Mouse (Mus musculus) liver, embryonic 14.5 days (tissue): ENCODE results near the gene Tarbp2. TPM values are rescaled to one million over a fixed set of nuclear protein-coding genes. Genes with fewer than 3 reads are reported as not detected.
A peak's percentile ranks its signal among the peaks of the same experiment; 100 is the strongest.

ENCODE experiments used
- ATAC-seq: fragments of 200-750 bp; cut with Nextera tagmentation; 2 replicates; pipeline ENCODE4 v1.8.0; 2017; ENCODE audit warnings: moderate number of reproducible peaks, mild to moderate bottlenecking, moderate library complexity; ENCODE audit not compliant: insufficient read depth
- DNase-seq, 3 experiments: peaks; one replicate each; pipeline ENCODE4 v3.0.0-alpha.2; 2012 to 2013; ENCODE audit warnings: low read depth in 3 of 3, low spot score in 3 of 3
- H3K27ac ChIP-seq: fragments of 300-500 bp; sonication (generic); 2 replicates; pipeline ENCODE4 v1.5.1; 2014; ENCODE audit warnings: moderate library complexity, mild to moderate bottlenecking, control low read depth, inconsistent platforms
- H3K27me3 ChIP-seq: fragments of 300-500 bp; sonication (generic); 2 replicates; pipeline ENCODE4 v1.6.1; 2014; ENCODE audit warnings: mild to moderate bottlenecking, low read length, moderate library complexity; ENCODE audit not compliant: control insufficient read depth, insufficient read depth
- H3K36me3 ChIP-seq: fragments of 300-500 bp; sonication (generic); replicated peaks from 2 replicates; pipeline ENCODE4 v1.6.1; 2014; ENCODE audit warnings: low read depth; ENCODE audit not compliant: control insufficient read depth, insufficient read depth
- H3K4me1 ChIP-seq, 2 experiments: fragments of 200-500 bp in 1 of 2; fragments of 300-500 bp in 1 of 2; sonication (generic) in 1 of 2; replicated peaks; 2 replicates each; pipeline ENCODE4 v1.6.1; 2012 to 2014; ENCODE audit warnings: antibody characterized with exemption in 1 of 2, inconsistent platforms in 1 of 2, low read length in 1 of 2; ENCODE audit not compliant: control insufficient read depth in 2 of 2, insufficient read depth in 2 of 2
- H3K4me2 ChIP-seq: fragments of 300-500 bp; sonication (generic); 2 replicates; pipeline ENCODE4 v1.6.1; 2014; ENCODE audit warnings: low read depth, mild to moderate bottlenecking, control low read depth, moderate library complexity
- H3K4me3 ChIP-seq, 2 experiments: fragments of 200-500 bp in 1 of 2; fragments of 300-500 bp in 1 of 2; sonication (generic) in 1 of 2; 2 replicates each; pipeline ENCODE4 v1.5.1; 2012 to 2014; ENCODE audit warnings: low read depth in 2 of 2, low read length in 2 of 2, mild to moderate bottlenecking in 2 of 2, control low read depth in 1 of 2, inconsistent platforms in 1 of 2, moderate library complexity in 1 of 2; ENCODE audit not compliant: insufficient read depth in 1 of 2
- H3K9ac ChIP-seq: fragments of 300-500 bp; sonication (generic); replicated peaks from 2 replicates; pipeline ENCODE4 v1.6.1; 2014; ENCODE audit warnings: mild to moderate bottlenecking, control low read depth, moderate library complexity
- H3K9me3 ChIP-seq: fragments of 300-500 bp; sonication (generic); 2 replicates; pipeline ENCODE4 v1.6.1; 2016; ENCODE audit warnings: low read length, mixed read lengths; ENCODE audit not compliant: control insufficient read depth
- CTCF ChIP-seq: IDR thresholded peaks from 2 replicates; pipeline ENCODE4 v1.5.1; 2016; ENCODE audit warnings: antibody characterized with exemption, low read depth, control low read depth
- EP300 ChIP-seq: IDR thresholded peaks from 2 replicates; pipeline ENCODE4 v1.6.1; 2016; ENCODE audit warnings: antibody characterized with exemption, low read depth
- WGBS: fragments of 180-500 bp; shearing (Covaris S2); extraction: QIAGEN DNeasy Blood & Tissue Kit; methylation state at CpG from one replicate; pipeline ENCODE4 v1.1.7; 2014; ENCODE audit not compliant: insufficient replicate concordance; 5-methylcytosine and 5-hydroxymethylcytosine counted together
- polyA plus RNA-seq, 2 experiments: library from polyadenylated mRNA; depleted of rRNA in 1 of 2; stranded (reverse) in 1 of 2; unstranded in 1 of 2; fragments of >200 nt; fragmentation: Nextera tagmentation in 1 of 2; extraction: Ambion mirVana in 1 of 2; gene quantifications; 2 replicates each; pipeline versions ENCODE4 v1.2.1 to v1.2.3; 2012 to 2014

The Tarbp2 gene
- polyA plus RNA-seq, 2 experiments, result 31.5 to 39.6 TPM

GRCm38 (mm10) chr15:102519211-102520141 is 1.5 kb downstream of the Tarbp2 start:
- Histone ChIP-seq H3K4me2 (peak overlapping the region; percentile 93), H3K9me3 (no peaks in the 10 kb centered on the region), H3K4me3 (peak overlapping the region; percentile 72 to 87), H3K27ac (peak overlapping the region; percentile 73), H3K27me3 (peaks cover 3% of the 10 kb centered on the region), H3K36me3 (no peaks in the 10 kb centered on the region), H3K9ac (peak overlapping the region; percentile 78), H3K4me1 (peaks cover 11 to 13% of the 10 kb centered on the region in 2 experiments)
- no peak for DNase-seq
- TF ChIP-seq CTCF (no peak), EP300 (no peak)
- ATAC-seq, result no peak
- 28% methylated on average over 17 of the region's 17 CpGs for WGBS

- peak overlapping the region; percentile 7; the same call in 1 of the 2 replicates for H3K9ac ChIP-seq
- no peak overlapping the region for H3K27ac ChIP-seq
- ATAC-seq (no peak), DNase-seq (peak in 1 of 3 experiments; percentile 42)
- H3K4me2 ChIP-seq, result peak overlapping the region; percentile 93
- peaks cover 11 to 13% of the 10 kb centered on the region in 2 experiments for H3K4me1 ChIP-seq
- H3K27me3 ChIP-seq, result peaks cover 3% of the 10 kb centered on the region
- no peak overlapping the region for H3K4me3 ChIP-seq
- WGBS, result 22% methylated on average over 4 of the region's 4 CpGs
- no peaks in the 10 kb centered on the region; the same call in 1 of the 2 replicates for H3K36me3 ChIP-seq
- H3K9me3 ChIP-seq, result no peaks in the 10 kb centered on the region
- TF ChIP-seq CTCF (0 out of 2 replicates have a peak, but pooled peaks have one; percentile 8), EP300 (no peak)
Measured at GRCm38 (mm10) chr15:102520416-102520815, 2.4 kb downstream of the Tarbp2 start.

GRCm38 (mm10) chr15:102521480-102521879 is 3.5 kb downstream of the Tarbp2 start:
- H3K9me3 ChIP-seq, result no peaks in the 10 kb centered on the region
- H3K9ac ChIP-seq, result no peak overlapping the region
- H3K27ac ChIP-seq, result no peak overlapping the region
- peaks cover 8 to 9% of the 10 kb centered on the region in 2 experiments for H3K4me1 ChIP-seq
- DNase-seq (no peak), ATAC-seq (no peak)
- no peaks in the 10 kb centered on the region; the same call in 1 of the 2 replicates for H3K36me3 ChIP-seq
- TF ChIP-seq EP300 (no peak), CTCF (no peak)
- WGBS, result 62% methylated on average over 4 of the region's 4 CpGs
- no peak overlapping the region for H3K4me2 ChIP-seq
- H3K27me3 ChIP-seq, result no peaks in the 10 kb centered on the region
- no peak overlapping the region for H3K4me3 ChIP-seq

- Histone ChIP-seq H3K4me2 (no peak within 1 kb of the TSS), H3K9ac (no peak within 1 kb of the TSS), H3K27ac (no peak within 1 kb of the TSS), H3K4me1 (no peaks in the 10 kb centered on the region; a peak in 1 of 4 replicates), H3K27me3 (no peaks in the 10 kb centered on the region), H3K36me3 (no peaks in the 10 kb centered on the region; the same call in 1 of the 2 replicates), H3K4me3 (no peak within 1 kb of the TSS), H3K9me3 (no peaks in the 10 kb centered on the region)
- TF ChIP-seq CTCF, result peak; percentile 97
- no peak for TF ChIP-seq EP300
- DNase-seq, result peak; percentile 39 to 56 (median 55)
- 10% methylated on average over 3 of the region's 3 CpGs for WGBS
- peak; percentile 22; the same call in 1 of the 2 replicates for ATAC-seq
Measured at GRCm38 (mm10) chr15:102524892-102525485, 7.0 kb downstream of the Tarbp2 start, which contains the start of gene Npff. Npff (minus strand) TSS chr15:102524942.
